Comparison of ENCODE assay signal across 12 mouse cellular contexts in the genomic region with DNA sequence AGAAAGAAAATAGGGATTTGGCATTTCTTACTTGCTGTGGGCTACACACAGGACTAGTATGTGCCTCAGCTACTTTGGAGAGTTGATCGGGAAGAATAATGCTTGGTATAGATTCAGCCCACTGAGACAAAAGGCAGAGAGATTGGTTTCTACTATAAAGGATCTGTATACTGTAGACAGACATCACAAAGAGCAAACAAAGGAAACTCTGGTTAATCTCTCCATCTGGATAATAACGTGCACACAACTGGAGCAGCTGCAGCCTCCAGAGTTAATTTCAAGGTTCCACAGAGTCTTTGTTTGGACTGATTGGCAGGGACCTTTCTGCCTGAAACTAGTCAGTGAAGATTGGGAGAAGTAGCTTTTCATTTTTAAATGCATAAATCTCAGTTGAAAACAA.
"Had no signal": no experiment of that assay in that cellular context is flagged by ENCODE, and none has a peak within 500 bp of the region (broad histone marks: within the 10 kb centered on the region; RNA-seq: fewer than 3 reads in every experiment).

No protein-coding gene starts in this region.

- H3K27me3 ChIP-seq: liver, embryonic 13.5 days; neural tube, embryonic 12.5 days; neural tube, embryonic 15.5 days had no signal

- H3K4me1 ChIP-seq: liver, embryonic 13.5 days; neural tube, embryonic 12.5 days; neural tube, embryonic 15.5 days had no signal

- H3K36me3 ChIP-seq: liver, embryonic 13.5 days; neural tube, embryonic 12.5 days; neural tube, embryonic 15.5 days had no signal

- H3K9ac ChIP-seq: liver, embryonic 13.5 days; lung, embryonic 14.5 days; neural tube, embryonic 12.5 days; neural tube, embryonic 15.5 days had no signal

- H3K9me3 ChIP-seq: liver, embryonic 13.5 days; neural tube, embryonic 12.5 days; neural tube, embryonic 15.5 days had no signal

- H3K4me3 ChIP-seq: liver, embryonic 13.5 days; neural tube, embryonic 12.5 days; neural tube, embryonic 15.5 days had no signal

- ATAC-seq: lung, postnatal 0 days had no signal

- H3K27ac ChIP-seq: liver, embryonic 13.5 days; macrophage; neural tube, embryonic 12.5 days; neural tube, embryonic 15.5 days had no signal

- H3K4me2 ChIP-seq: liver, embryonic 13.5 days; lung, embryonic 14.5 days; neural tube, embryonic 12.5 days; neural tube, embryonic 15.5 days had no signal

- DNase-seq: kidney, adult 18-20 months; kidney, adult 9 months; kidney, postnatal 14 days; kidney, postnatal 4 days; liver, embryonic 13.5 days; lung, embryonic 14.5 days; thymus, adult 18-20 months; thymus, postnatal 36 days had no signal
